Mouse (Mus musculus) testis, postnatal 10 days (tissue): ENCODE results near the gene Stub1.
"Not testable (repeated sequence)": the region's sequence is repeated elsewhere in the genome, so short reads cannot be mapped to it uniquely, and the experiment has no call there.

Source experiments
- DNase-seq: peaks from one replicate; pipeline ENCODE4 v3.0.0; 2021; ENCODE audit warnings: low spot score

Gene Stub1

GRCm38 (mm10) chr17:25833291-25833663 is at the start of gene Stub1:
TSS of gene Stub1 (minus strand) at chr17:25833404.
- peak; percentile 93 for DNase-seq

DNA sequence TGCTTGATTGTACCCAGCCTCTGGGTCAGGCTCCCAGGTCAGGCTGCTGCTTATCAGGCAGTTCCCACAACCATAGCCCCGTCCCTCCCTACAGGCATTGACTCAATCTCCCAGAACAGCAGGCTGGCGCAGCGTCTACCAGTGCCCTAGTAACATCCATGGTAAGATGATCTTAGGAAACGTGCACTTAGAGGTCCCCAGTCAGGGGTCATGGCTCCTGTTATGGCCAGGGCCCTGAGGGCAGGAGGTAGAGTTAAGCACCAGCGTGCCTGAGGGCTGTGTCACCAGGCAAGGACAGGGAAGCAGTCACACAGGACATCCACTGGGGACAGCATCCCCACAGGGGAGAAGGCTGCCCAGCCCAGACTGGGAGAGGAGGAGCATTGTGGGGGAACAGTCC is 49.1 kb upstream of the Stub1 start:
- no peak for DNase-seq

DNA sequence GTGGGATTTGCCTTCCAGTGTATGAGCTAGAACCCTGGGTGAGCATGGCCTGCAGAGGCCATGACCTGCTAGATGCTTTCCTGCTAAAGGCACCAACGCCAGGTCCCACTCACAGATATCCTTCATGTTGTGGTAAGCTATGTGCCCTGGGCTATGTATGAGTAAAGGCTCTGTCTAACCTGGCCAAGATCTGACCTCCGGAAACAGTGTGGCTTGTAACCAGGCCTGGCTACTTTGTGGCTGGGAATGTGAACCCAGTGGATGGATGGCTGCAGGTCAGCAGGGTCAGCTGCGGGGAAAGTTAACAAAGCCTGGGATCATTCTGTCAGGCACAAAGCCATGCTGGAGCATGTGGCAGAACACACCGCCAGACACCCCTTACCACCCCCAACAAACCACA is 48.5 kb upstream of the Stub1 start:
- DNase-seq, result no peak

DNA sequence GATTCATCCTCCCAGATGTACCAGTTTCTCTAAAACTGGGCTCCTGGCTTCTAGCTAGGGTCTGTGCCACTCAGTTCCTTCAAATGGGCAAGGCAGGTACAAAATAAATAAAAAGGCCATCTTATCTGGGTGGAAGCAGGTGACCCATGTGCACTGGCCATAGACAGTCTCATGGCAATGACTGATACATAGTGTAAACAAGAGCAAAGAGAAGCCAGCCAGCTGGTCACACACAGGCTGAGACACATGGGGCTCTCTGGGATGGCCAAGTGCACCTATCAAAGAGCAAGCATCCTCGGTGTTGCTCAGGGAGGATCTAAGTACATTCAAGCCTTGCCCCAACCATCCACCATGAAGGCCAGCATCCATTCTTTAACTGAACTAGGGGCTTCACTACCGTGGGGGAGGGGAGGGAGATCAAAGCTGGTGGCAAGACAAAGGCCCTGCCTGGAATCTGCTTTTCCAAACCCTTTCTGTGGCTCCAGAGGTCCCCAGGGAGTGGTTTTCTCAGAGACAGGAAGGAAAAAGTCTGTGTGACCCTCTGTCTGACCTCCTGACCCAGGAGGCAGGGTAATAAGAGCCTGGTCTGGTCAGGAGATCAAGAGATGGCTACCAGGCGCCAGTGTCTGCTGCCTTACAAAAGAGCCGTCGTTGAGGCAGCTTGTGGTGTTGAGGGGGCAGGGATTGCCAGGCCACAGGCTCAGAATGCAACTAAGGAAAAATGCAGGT is 47.9 kb upstream of the Stub1 start:
- no peak for DNase-seq

DNA sequence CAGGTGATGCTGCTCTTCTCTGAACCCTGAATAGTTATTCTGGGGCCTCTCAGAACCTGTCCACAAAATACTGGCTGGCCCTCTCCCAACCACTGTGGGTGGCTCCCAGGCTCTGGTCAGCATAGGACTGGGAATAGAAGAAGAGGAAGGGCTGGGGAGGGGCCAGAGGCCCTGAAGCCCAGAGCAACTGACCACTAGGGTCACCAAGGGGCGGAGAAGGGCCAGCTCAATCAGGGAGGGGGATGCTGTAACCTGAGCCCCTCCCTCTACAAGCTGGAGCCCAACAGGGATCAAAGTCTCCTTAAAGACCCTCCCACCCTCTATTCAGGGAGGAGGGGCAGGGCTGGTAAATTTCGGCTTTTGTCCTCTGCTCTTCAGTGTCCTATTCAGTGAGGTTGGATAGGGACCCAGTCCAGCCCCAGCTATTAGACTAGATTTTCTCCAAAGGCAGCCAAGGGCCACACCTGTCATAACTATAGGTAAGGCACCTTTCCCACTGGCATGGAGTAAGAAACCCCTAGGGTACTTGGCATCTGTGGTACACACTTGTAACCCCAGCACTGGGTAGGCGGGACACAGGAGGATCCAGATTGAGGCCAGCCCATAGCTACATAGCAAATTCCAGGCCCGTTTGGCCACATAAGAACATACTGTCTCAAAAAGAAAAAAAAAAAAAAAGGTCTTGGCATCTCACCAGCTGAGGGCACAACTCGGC is 47.1 kb upstream of the Stub1 start, which contains the start of gene Wfikkn1:
TSS of gene Wfikkn1 (minus strand) at position 663 of the 715 bp plus-strand sequence.
- no peak for DNase-seq

DNA sequence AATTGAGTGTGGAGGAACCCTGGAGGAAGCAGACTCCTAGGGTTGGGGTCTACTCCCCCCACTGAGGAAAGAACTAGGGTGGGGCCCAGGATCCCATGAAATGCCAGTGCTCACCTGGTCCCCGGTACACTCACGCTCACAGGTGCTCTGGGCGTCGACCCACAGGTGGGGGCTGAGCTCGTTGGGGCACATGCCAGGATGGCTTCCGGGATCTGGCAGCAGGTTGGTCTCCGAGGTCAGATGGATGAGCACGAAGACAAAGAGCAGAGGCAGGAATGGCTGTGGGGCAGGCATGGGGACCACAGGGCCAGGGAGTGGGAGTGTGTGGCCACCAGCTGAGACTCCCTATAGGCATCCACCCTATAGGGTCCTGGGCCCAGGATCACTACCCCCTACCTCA is 46.5 kb upstream of the Stub1 start:
- no peak for DNase-seq

DNA sequence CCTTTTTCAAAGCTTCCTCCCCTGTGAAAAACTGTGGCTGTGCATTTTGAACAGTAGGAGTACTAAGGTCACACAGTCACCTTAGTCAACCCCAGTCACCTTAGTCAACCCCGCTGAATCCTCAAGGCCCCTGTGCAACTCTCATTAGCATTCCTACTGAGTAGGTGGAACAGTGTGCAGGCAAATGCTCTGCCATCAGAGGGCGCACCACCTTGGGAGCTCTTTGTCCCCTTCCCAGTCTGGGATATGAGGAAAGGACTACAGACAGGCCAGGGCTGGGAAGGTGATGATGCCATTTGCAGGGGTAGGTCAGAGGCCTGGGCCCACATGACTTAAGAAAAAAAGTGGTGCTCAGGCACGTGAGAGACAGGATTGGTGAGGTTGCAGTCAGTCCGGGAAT is 46.1 kb upstream of the Stub1 start:
- peak; percentile 74 for DNase-seq

- no peak for DNase-seq
Measured at GRCm38 (mm10) chr17:25878611-25879180, 45.5 kb upstream of the Stub1 start.

- DNase-seq, result peak; percentile 67
Measured at GRCm38 (mm10) chr17:25877741-25878610, 44.8 kb upstream of the Stub1 start.

GRCm38 (mm10) chr17:25877025-25877424 is 43.8 kb upstream of the Stub1 start:
- no peak for DNase-seq

DNA sequence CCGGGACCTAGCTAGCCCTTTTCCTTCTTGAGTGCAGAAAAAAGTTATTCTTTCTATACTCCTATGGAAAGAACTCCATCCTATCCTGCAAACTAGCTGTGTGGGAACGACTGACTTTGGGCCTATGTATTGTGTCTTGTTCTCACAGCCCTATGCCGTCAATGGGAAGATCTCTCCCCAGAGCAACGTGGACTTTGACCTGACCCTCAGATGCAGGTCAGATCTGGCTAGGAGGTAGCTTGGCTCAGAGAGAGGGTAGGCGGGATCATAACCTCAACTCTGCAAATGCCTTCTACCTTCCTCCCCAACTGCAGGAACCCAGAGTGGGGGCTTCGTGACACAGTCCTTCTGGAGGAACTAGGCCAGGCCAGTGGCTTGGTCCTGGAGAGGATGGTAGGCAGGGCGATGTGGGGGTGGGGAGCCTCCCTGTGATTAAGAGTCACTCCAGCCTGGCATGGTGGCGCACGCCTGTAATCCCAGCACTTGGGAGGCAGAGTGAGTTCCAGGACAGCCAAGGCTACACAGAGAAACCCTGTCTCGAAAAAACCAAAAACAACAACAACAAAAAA is 43.2 kb upstream of the Stub1 start:
- DNase-seq, result peak; percentile 63

GRCm38 (mm10) chr17:25875171-25876136 is 42.2 kb upstream of the Stub1 start:
- peak; percentile 88 for DNase-seq

DNA sequence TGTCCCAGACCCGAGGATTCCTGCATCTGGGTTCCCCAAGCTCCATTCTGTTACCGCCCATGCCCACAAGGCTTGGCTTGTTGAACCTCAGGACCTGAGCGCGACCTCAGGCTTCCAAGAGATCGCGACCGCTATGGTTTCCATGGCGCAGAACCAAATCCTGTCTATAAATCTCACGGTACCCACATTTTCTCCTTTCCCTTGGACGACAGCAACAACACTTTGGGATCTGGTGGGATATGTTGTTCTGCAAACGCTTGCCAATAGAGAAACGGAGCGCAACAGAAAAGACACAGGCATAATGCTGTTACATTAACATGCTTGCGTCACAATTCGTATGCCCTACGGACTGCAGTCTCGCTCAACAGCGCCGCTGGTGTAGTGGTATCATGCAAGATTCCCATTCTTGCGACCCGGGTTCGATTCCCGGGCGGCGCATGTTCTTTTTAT is 41.5 kb upstream of the Stub1 start, which contains the start of gene Mettl26:
TSS of gene Mettl26 (plus strand) at position 354 of the 450 bp plus-strand sequence.
- DNase-seq, result peak; percentile 90

GRCm38 (mm10) chr17:25874148-25874720 is 41.0 kb upstream of the Stub1 start:
- no peak for DNase-seq

GRCm38 (mm10) chr17:25873405-25874147 is 40.4 kb upstream of the Stub1 start:
- DNase-seq, result no peak

- no peak for DNase-seq
Measured at GRCm38 (mm10) chr17:25872676-25873075, 39.5 kb upstream of the Stub1 start.

- DNase-seq, result not testable (repeated sequence)
Measured at GRCm38 (mm10) chr17:25871566-25871965, 38.4 kb upstream of the Stub1 start.

GRCm38 (mm10) chr17:25869954-25870353 is 36.8 kb upstream of the Stub1 start:
- DNase-seq, result no peak

DNA sequence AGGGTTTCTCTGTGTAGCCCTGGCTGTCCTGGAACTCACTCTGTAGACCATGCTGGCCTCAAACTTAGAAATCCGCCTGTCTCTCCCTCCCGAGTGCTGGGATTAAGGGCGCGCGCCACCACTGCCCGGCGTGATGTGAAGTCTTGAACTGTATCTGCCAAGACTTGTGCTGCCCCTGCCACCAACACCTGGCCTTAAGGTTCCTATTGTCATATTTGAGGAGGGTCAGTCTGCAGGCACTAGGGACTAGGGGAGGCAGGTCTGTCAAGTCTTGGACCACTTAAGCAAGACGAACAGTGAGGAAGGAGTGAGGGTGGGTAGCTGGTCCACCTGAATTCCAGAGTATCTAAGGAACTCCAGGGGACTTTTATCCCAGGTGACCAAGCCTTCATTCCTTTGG is 36.3 kb upstream of the Stub1 start:
- DNase-seq, result no peak
